Mouse (Mus musculus) heart, embryonic 16.5 days (tissue): ENCODE data around the gene Spry2. TPM values are rescaled to one million over a fixed set of nuclear protein-coding genes. Genes with fewer than 3 reads are reported as not detected.

Source experiments
- ATAC-seq: fragments of 200-750 bp; cut with Nextera tagmentation; replicated peaks from 2 replicates; pipeline ENCODE4 v1.8.0; 2017; ENCODE audit warnings: moderate number of reproducible peaks; ENCODE audit not compliant: insufficient read depth, low FRiP score; ENCODE audit errors: extremely low read depth
- H3K27ac ChIP-seq: fragments of 300-500 bp; sonication (generic); 2 replicates; pipeline ENCODE4 v1.5.1; 2014; ENCODE audit warnings: mild to moderate bottlenecking, low read length, control low read depth, moderate library complexity
- H3K27me3 ChIP-seq: fragments of 300-500 bp; sonication (generic); 2 replicates; pipeline ENCODE4 v1.6.1; 2014; ENCODE audit warnings: low read length, mixed read lengths; ENCODE audit not compliant: control insufficient read depth, insufficient read depth
- H3K36me3 ChIP-seq: fragments of 300-500 bp; sonication (generic); 2 replicates; pipeline ENCODE4 v1.6.1; 2014; ENCODE audit not compliant: control insufficient read depth, insufficient read depth
- H3K4me1 ChIP-seq: fragments of 300-500 bp; sonication (generic); 2 replicates; pipeline ENCODE4 v1.6.1; 2014; ENCODE audit warnings: low read length, mixed read lengths; ENCODE audit not compliant: control insufficient read depth, insufficient read depth
- H3K4me2 ChIP-seq: fragments of 300-500 bp; sonication (generic); 2 replicates; pipeline ENCODE4 v1.6.1; 2014; ENCODE audit warnings: low read depth, mild to moderate bottlenecking, control low read depth, low read length
- H3K4me3 ChIP-seq: fragments of 300-500 bp; sonication (generic); 2 replicates; pipeline ENCODE4 v1.5.1; 2014; ENCODE audit warnings: mild to moderate bottlenecking, control low read depth, low read length
- H3K9ac ChIP-seq: fragments of 300-500 bp; sonication (generic); 2 replicates; pipeline ENCODE4 v1.6.1; 2014; ENCODE audit warnings: low read length, control low read depth
- H3K9me3 ChIP-seq: fragments of 300-500 bp; sonication (generic); replicated peaks from 2 replicates; pipeline ENCODE4 v1.6.1; 2016; ENCODE audit warnings: low read length; ENCODE audit not compliant: control insufficient read depth
- WGBS: fragments of 180-500 bp; shearing (Covaris S2); extraction: QIAGEN DNeasy Blood & Tissue Kit; methylation state at CpG from one replicate; pipeline ENCODE4 v1.1.7; 2014; 5-methylcytosine and 5-hydroxymethylcytosine counted together
- polyA plus RNA-seq: library from polyadenylated mRNA; unstranded; fragments of >200 nt; fragmentation: Nextera tagmentation; extraction: Ambion mirVana; gene quantifications from 2 replicates; pipeline ENCODE4 v1.2.1, GENCODE M21; 2015

Gene Spry2
- polyA plus RNA-seq, 1 experiment from 2014 or later: 52.4 TPM

DNA sequence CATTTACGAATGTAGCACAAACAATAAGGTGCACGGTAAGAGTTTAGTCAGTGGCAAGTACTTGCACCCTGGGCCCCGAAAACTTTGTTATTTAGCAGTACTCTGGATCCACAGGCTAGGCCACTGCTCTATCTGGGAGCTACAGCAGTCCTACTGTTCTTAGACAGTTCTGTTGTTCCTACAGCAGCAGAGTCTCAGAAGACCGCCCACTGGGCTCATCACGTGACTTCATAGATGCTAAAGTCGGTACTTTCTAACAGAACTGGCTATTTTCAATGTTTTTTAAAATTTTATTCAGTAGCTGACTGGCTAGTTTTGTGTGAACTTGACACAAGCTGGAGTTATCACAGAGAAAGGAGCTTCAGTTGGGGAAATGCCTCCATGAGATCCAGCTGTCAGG is 11.4 kb downstream of the Spry2 start:
- ATAC-seq: no peak
- no peak overlapping the region for H3K4me2 ChIP-seq
- 69% methylated on average over 6 of the region's 6 CpGs for WGBS
- H3K36me3 ChIP-seq: peaks cover 3% of the 10 kb centered on the region; the same call in 1 of the 2 replicates
- H3K4me1 ChIP-seq: peaks cover 2% of the 10 kb centered on the region
- H3K9me3 ChIP-seq: no peaks in the 10 kb centered on the region
- no peak overlapping the region for H3K4me3 ChIP-seq
- H3K9ac ChIP-seq: no peak overlapping the region
- H3K27me3 ChIP-seq: no peaks in the 10 kb centered on the region
- no peak overlapping the region for H3K27ac ChIP-seq

DNA sequence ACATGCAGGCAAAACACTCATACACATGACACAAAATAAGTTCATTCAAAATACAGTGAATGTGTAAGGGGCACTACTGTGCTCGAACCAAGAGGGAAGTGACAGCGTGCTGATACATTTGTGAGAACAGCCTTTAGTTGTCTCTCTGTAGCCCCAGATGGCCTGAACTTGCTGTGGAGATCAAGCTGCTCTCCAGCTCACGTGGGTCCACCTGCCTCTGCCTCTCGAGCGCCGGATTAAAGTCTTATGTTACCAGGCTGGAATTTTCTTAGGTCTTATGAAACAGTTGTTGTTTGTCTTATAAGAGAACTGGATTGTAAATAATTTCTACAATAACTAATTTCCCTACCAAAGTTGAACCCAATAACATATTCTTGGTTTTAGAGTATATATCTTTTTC is 13.4 kb downstream of the Spry2 start:
- no peak overlapping the region for H3K27ac ChIP-seq
- no peaks in the 10 kb centered on the region for H3K36me3 ChIP-seq
- WGBS: 83% methylated on average over 6 of the region's 6 CpGs
- no peaks in the 10 kb centered on the region for H3K4me1 ChIP-seq
- no peaks in the 10 kb centered on the region for H3K27me3 ChIP-seq
- H3K9me3 ChIP-seq: no peaks in the 10 kb centered on the region
- H3K4me2 ChIP-seq: no peak overlapping the region
- no peak for ATAC-seq
- no peak overlapping the region for H3K9ac ChIP-seq
- no peak overlapping the region for H3K4me3 ChIP-seq

DNA sequence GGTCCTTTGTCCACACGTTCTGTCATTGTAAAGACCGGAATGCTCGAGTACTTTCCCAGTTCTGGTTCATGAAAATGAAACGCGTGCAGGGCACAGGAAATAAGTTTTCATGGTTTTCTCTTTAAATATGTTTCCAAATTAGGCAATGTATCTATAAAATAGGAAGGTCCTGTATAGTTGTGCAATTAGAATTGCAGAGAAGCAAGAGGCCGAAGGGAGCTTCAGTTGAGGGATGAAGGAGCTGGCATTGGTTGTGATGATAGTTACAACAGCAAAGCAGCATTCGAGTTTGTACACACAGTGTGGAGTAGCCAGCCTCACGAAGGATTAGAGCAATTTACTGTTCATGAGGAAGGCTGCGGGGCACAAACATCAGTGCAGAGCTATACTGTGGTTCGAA is 18.3 kb downstream of the Spry2 start:
- no peaks in the 10 kb centered on the region for H3K9me3 ChIP-seq
- no peak overlapping the region for H3K4me3 ChIP-seq
- ATAC-seq: no peak
- 84% methylated on average over 10 of the region's 10 CpGs for WGBS
- H3K27me3 ChIP-seq: no peaks in the 10 kb centered on the region
- H3K36me3 ChIP-seq: no peaks in the 10 kb centered on the region
- H3K4me1 ChIP-seq: no peaks in the 10 kb centered on the region
- H3K4me2 ChIP-seq: no peak overlapping the region
- no peak overlapping the region for H3K27ac ChIP-seq
- H3K9ac ChIP-seq: no peak overlapping the region

DNA sequence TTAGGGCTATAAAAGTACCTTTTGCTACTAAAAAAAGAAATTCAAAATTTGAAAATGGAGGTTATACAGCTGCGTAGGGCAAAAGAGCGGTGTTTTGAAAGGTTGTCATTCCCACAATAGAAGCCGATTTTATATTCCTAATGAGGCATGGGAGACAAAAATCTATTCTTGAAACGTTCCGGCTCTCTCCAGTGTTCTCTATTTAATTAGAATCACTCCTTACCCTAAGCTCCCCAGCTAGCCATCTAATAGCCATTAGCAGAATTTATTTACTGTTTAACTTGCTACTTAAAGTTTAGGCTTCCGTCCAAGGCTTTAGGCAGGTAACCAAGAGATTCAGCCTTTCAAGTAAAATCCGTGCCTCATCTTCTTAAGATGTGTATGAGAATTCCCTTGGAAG is 20.2 kb downstream of the Spry2 start:
- 0 out of 2 replicates have a peak, but pooled peaks cover 2% of the 10 kb centered on the region for H3K4me1 ChIP-seq
- H3K27ac ChIP-seq: no peak overlapping the region
- no peaks in the 10 kb centered on the region for H3K36me3 ChIP-seq
- no peaks in the 10 kb centered on the region for H3K9me3 ChIP-seq
- no peaks in the 10 kb centered on the region for H3K27me3 ChIP-seq
- H3K9ac ChIP-seq: no peak overlapping the region
- 92% methylated on average over 7 of the region's 7 CpGs for WGBS
- no peak overlapping the region for H3K4me2 ChIP-seq
- H3K4me3 ChIP-seq: no peak overlapping the region
- ATAC-seq: no peak

DNA sequence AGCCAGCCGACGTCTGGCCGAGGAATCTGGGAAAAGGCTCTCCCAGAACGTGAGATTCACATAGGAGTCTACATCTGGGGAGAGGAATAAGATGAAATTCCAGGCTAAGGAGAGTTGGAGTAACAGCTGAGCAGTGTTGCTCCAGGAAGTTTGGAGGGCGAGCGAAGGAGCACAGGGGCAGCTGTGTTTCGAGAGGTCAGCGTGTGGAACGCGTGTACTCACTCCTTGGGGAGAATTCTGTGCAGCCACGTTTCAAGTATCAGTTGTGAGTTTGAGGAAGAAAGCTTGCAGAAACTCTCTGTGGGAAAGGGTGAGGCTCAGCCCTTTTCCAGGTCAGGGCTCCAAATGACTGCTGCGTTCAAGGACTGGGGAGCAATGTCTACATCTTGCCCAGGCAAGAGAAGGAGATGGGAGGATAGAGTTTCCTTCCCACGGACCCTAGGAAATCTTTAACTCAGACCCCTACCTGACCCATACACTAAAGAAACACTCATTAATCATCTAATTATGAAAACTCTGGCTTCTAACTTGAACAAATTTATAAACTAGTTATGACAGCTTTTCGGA is 26.2 kb downstream of the Spry2 start:
- H3K27ac ChIP-seq: peak overlapping the region; percentile 10; the same call in 1 of the 2 replicates
- ATAC-seq: no peak
- no peak overlapping the region for H3K4me3 ChIP-seq
- H3K4me1 ChIP-seq: 0 out of 2 replicates have a peak, but pooled peaks cover 3% of the 10 kb centered on the region
- H3K36me3 ChIP-seq: no peaks in the 10 kb centered on the region
- no peak overlapping the region for H3K9ac ChIP-seq
- no peaks in the 10 kb centered on the region for H3K9me3 ChIP-seq
- no peaks in the 10 kb centered on the region for H3K27me3 ChIP-seq
- 70% methylated on average over 14 of the region's 14 CpGs for WGBS
- H3K4me2 ChIP-seq: no peak overlapping the region

DNA sequence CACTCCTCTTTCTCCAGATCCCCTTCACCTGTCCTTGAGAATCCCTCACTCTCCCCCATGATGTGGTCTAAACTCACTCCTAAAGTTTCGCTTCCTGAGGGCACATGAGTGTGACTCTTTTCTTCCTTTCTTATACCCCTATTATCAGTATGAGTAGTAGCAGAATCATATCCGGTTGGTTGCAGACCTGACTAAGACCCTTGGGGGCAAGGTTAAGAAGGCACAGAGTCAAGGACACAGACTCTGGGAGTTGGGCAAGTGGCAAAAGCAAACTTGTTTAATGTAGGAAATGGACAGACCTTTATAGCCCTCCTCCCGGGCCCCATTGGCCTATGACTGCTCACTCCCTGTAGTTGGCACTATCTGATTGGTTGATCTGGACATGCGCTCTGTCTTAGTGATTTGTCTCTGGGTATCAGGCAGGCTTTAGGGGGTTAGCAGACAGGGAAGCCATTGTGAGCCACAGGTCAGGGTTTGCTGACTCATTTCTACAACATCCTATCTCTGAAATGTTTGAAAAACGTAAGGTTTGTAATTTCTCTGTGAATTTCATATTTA is 31.2 kb downstream of the Spry2 start:
- Histone ChIP-seq H3K4me3 (no peak overlapping the region), H3K27me3 (no peaks in the 10 kb centered on the region), H3K27ac (no peak overlapping the region), H3K9me3 (no peaks in the 10 kb centered on the region), H3K4me1 (no peaks in the 10 kb centered on the region), H3K36me3 (no peaks in the 10 kb centered on the region), H3K9ac (no peak overlapping the region), H3K4me2 (no peak overlapping the region)
- WGBS: 85% methylated on average over 5 of the region's 5 CpGs
- no peak for ATAC-seq

DNA sequence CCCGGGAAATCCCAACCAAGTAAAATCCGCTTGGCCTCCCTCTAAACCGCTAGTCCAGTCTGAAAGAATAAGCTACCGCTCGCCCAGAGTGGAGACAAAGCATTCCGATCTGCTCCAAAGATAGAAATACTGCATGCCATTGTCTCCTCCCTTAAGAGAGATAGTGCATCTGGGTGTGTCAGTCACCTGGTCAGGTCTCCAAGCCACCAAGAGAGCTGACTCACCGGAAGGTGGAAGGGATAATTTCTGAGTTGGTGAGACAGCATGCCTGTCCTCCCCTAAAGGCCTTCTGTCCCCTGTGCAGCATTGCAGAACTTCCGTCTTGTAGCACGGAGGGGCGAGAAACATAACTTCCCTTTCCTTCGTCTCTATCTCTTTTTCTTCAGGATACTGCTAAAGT is 34.4 kb downstream of the Spry2 start:
- WGBS: 59% methylated on average over 11 of the region's 11 CpGs
- Histone ChIP-seq H3K9me3 (no peaks in the 10 kb centered on the region), H3K4me2 (no peak overlapping the region), H3K36me3 (no peaks in the 10 kb centered on the region), H3K27ac (no peak overlapping the region), H3K9ac (no peak overlapping the region), H3K27me3 (no peaks in the 10 kb centered on the region), H3K4me3 (no peak overlapping the region), H3K4me1 (no peaks in the 10 kb centered on the region)
- no peak for ATAC-seq

DNA sequence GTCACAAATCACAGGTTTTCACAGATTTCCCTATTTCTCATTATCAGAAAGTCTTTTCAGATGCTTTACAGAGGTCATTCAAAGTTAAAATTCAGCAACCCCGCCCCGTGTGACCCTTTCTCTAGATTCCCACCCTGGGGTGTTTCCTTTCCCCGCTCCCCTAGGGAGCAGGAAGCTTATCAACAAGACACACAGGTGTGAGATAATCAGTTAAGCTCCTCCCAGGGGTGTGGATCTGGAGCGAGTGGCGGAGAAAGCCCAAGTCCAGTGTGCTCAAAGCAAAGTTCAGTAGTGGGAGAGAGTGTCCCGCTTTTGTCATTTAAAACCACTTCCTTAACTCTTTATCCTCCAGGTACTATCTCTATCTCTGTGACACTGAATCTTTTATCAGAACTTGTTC is 35.7 kb downstream of the Spry2 start:
- 50% methylated on average over 6 of the region's 6 CpGs for WGBS

DNA sequence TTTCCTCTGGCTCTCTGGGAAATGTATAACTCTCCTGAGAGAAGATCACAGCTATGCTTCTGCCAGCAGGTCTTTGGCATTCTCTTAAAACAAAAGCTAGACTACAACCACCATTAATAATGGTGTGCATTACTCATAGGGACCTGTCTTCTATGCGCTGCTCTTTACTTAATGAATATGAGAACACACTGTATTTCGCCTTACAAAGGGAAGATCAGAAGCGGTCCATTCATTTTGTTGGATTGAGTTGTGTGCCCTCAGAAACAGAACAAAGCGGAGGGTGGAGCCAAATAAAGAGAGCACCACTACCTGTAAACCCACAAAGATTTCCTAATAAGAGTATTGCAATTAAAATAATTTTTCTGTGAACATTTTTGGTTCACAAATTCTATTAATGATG is 36.3 kb downstream of the Spry2 start:
- WGBS: 90% methylated on average over 4 of the region's 4 CpGs

More for the DNA sequence above, 35.7 kb downstream of the Spry2 start:
- Histone ChIP-seq H3K4me3 (no peak overlapping the region), H3K27ac (no peak overlapping the region), H3K4me1 (no peaks in the 10 kb centered on the region), H3K9me3 (no peaks in the 10 kb centered on the region), H3K27me3 (no peaks in the 10 kb centered on the region), H3K4me2 (no peak overlapping the region), H3K9ac (no peak overlapping the region), H3K36me3 (no peaks in the 10 kb centered on the region)
- ATAC-seq: no peak

More for the DNA sequence above, 36.3 kb downstream of the Spry2 start:
- Histone ChIP-seq H3K9ac (no peak overlapping the region), H3K9me3 (no peaks in the 10 kb centered on the region), H3K4me3 (no peak overlapping the region), H3K4me2 (no peak overlapping the region), H3K27me3 (no peaks in the 10 kb centered on the region), H3K27ac (no peak overlapping the region), H3K4me1 (no peaks in the 10 kb centered on the region), H3K36me3 (no peaks in the 10 kb centered on the region)
- no peak for ATAC-seq
